Comparison of ENCODE assay signal across 8 mouse cellular contexts in the genomic region with DNA sequence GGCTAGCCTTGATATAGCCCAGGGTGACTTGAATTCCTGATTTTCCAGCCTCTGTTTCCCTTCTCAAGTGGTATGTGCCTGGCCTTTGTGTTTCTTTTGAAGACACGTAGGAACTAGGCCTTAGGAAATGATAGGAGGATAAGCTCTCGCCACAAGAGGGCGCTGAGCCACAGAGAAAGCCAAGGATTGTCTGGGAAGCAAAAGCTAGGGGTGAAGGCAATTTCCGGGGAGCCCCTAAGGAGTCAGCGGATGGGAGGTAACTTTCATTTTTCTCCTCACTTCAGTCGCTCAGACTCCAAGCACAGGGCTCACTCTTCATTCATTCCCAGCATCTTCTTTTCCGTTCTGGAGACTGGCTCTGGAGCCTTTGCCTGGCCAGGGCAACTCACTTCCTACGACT. TPM values are rescaled to one million over a fixed set of nuclear protein-coding genes. Genes with fewer than 3 reads are reported as not detected.
A peak's percentile ranks its signal among the peaks of the same experiment; 100 is the strongest.
DNase-seq lines count a peak whose midpoint lies in the region; ATAC-seq lines count a peak whose summit lies in the region.

No protein-coding gene starts in this region.

- intact Hi-C loops in gastrocnemius, postnatal 14 days (cut with DNase I; ENCODE audit: low total_unique reads) = loop anchor here (5.0 kb wide), 1 partner anchor 141 kb away; no protein-coding TSS in a partner anchor
- intact Hi-C loops in left cerebral cortex, postnatal 25 days (cut with DNase I) = loop anchor here (5.0 kb wide), 2 partner anchors 51 to 136 kb away; partner anchors contain the start of gene Setd7

- H3K27me3 ChIP-seq in hindbrain, embryonic 10.5 days (ENCODE audit: insufficient read depth, poor library complexity, severe bottlenecking) = no peaks in the 10 kb centered on the region
- H3K27me3 ChIP-seq in hindbrain, embryonic 12.5 days = no peaks in the 10 kb centered on the region
- H3K27me3 ChIP-seq in intestine, embryonic 15.5 days (replicated peaks) = no peaks in the 10 kb centered on the region
- H3K27me3 ChIP-seq in midbrain, embryonic 14.5 days (ENCODE audit: control insufficient read depth, insufficient read depth, low read length) = no peaks in the 10 kb centered on the region

- no peaks in the 10 kb centered on the region; the same call in 1 of the 2 replicates for H3K4me1 ChIP-seq in hindbrain, embryonic 10.5 days (replicated peaks)
- H3K4me1 ChIP-seq in hindbrain, embryonic 12.5 days = no peaks in the 10 kb centered on the region
- no peaks in the 10 kb centered on the region for H3K4me1 ChIP-seq in intestine, embryonic 15.5 days (replicated peaks)
- no peaks in the 10 kb centered on the region for H3K4me1 ChIP-seq in midbrain, embryonic 14.5 days (ENCODE audit: control insufficient read depth, insufficient read depth, low read length)

- no peak overlapping the region for H3K9ac ChIP-seq in hindbrain, embryonic 12.5 days
- no peak overlapping the region for H3K9ac ChIP-seq in intestine, embryonic 15.5 days
- H3K9ac ChIP-seq in midbrain, embryonic 14.5 days (replicated peaks; ENCODE audit: low read length) = no peak overlapping the region

- H3K27ac ChIP-seq in hindbrain, embryonic 10.5 days = peak overlapping the region; percentile 53; the same call in 1 of the 2 replicates
- H3K27ac ChIP-seq in hindbrain, embryonic 12.5 days = no peak overlapping the region
- H3K27ac ChIP-seq in intestine, embryonic 15.5 days = no peak overlapping the region
- H3K27ac ChIP-seq in midbrain, embryonic 14.5 days (replicated peaks; ENCODE audit: low read depth, low read length) = no peak overlapping the region

- ATAC-seq in hindbrain, embryonic 12.5 days (ENCODE audit: low FRiP score) = no peak
- ATAC-seq in common myeloid progenitor, adult 5-6 weeks (replicated peaks; ENCODE audit: low read depth, poor library complexity, severe bottlenecking) = peak; percentile 92
- ATAC-seq in intestine, embryonic 15.5 days = peak; percentile 79
- ATAC-seq in midbrain, embryonic 14.5 days (ENCODE audit: low FRiP score, low TSS enrichment) = no peak

- H3K36me3 ChIP-seq in hindbrain, embryonic 10.5 days = peaks cover 4% of the 10 kb centered on the region; the same call in 1 of the 2 replicates
- H3K36me3 ChIP-seq in hindbrain, embryonic 12.5 days = no peaks in the 10 kb centered on the region
- no peaks in the 10 kb centered on the region for H3K36me3 ChIP-seq in intestine, embryonic 15.5 days
- 0 out of 2 replicates have a peak, but pooled peaks cover 4% of the 10 kb centered on the region for H3K36me3 ChIP-seq in midbrain, embryonic 14.5 days (ENCODE audit: control insufficient read depth, insufficient read depth, low read length)

- DNase-seq in hindbrain, embryonic 10.5 days (ENCODE audit: low spot score) = peak; percentile 72
- DNase-seq in gastrocnemius, postnatal 14 days = peak; percentile 79
- DNase-seq in left cerebral cortex, postnatal 25 days (ENCODE audit: low spot score in 2 of 2) = peak; percentile 72 to 80
- peak; percentile 85 for DNase-seq in midbrain, embryonic 14.5 days
- peak; percentile 25 to 63 for DNase-seq in spleen, postnatal 14 days (ENCODE audit: low spot score in 2 of 2)

- H3K4me3 ChIP-seq in hindbrain, embryonic 10.5 days = no peak overlapping the region
- H3K4me3 ChIP-seq in hindbrain, embryonic 12.5 days = no peak overlapping the region
- H3K4me3 ChIP-seq in intestine, embryonic 15.5 days (replicated peaks) = no peak overlapping the region; the same call in 1 of the 2 replicates
- no peak overlapping the region for H3K4me3 ChIP-seq in midbrain, embryonic 14.5 days (replicated peaks; ENCODE audit: low read depth, low read length)

- no peak overlapping the region for H3K4me2 ChIP-seq in hindbrain, embryonic 12.5 days (replicated peaks)
- peak overlapping the region; percentile 50; the same call in 1 of the 2 replicates for H3K4me2 ChIP-seq in intestine, embryonic 15.5 days (replicated peaks)
- H3K4me2 ChIP-seq in midbrain, embryonic 14.5 days (ENCODE audit: low read length) = no peak overlapping the region

- 33% methylated on average over 8 of the region's 8 CpGs for WGBS in hindbrain, embryonic 10.5 days
- 32% methylated on average over 8 of the region's 8 CpGs for WGBS in hindbrain, embryonic 12.5 days
- WGBS in intestine, embryonic 15.5 days = 34% methylated on average over 8 of the region's 8 CpGs
- 32% methylated on average over 8 of the region's 8 CpGs for WGBS in midbrain, embryonic 14.5 days

- H3K9me3 ChIP-seq in hindbrain, embryonic 10.5 days = no peaks in the 10 kb centered on the region
- no peaks in the 10 kb centered on the region for H3K9me3 ChIP-seq in hindbrain, embryonic 12.5 days (replicated peaks)
- no peaks in the 10 kb centered on the region for H3K9me3 ChIP-seq in intestine, embryonic 15.5 days
- H3K9me3 ChIP-seq in midbrain, embryonic 14.5 days (ENCODE audit: control insufficient read depth, low read length) = no peaks in the 10 kb centered on the region

RNA-seq across cellular contexts. Expression of gene Rab33b, which starts 27.2 kb away (rescaled TPM):
- polyA plus RNA-seq in hindbrain, embryonic 10.5 days (2016; fragmentation: Nextera tagmentation; extraction: Ambion mirVana) = 11.8 and 14.4 TPM in 2 replicates
- 22.3 and 24.2 TPM in 2 replicates for polyA plus RNA-seq in hindbrain, embryonic 12.5 days (2016; fragmentation: Nextera tagmentation; extraction: Ambion mirVana)
- 10.3 and 16.9 TPM in 2 replicates for total RNA-seq in common myeloid progenitor, adult 5-6 weeks (2017)
- 1 to 10 TPM; 8.1 to 9.5 TPM for total RNA-seq in gastrocnemius, postnatal 14 days (2021)
- 22.0 and 23.4 TPM in 2 replicates for polyA plus RNA-seq in intestine, embryonic 15.5 days (2015; fragmentation: Nextera tagmentation; extraction: Ambion mirVana)
- 10 to 100 TPM; 20.4 to 22.5 TPM for total RNA-seq in left cerebral cortex, postnatal 25 days (2021)
- 22.2 and 30.3 TPM in 2 replicates for polyA plus RNA-seq in midbrain, embryonic 14.5 days (2014; fragmentation: Nextera tagmentation; extraction: Ambion mirVana)

RNA-seq across cellular contexts. Expression of gene Setd7, which starts 49.8 kb away (rescaled TPM):
- polyA plus RNA-seq in hindbrain, embryonic 10.5 days (2016; fragmentation: Nextera tagmentation; extraction: Ambion mirVana) = 3.0 and 3.2 TPM in 2 replicates
- 4.5 and 5.0 TPM in 2 replicates for polyA plus RNA-seq in hindbrain, embryonic 12.5 days (2016; fragmentation: Nextera tagmentation; extraction: Ambion mirVana)
- 23.2 and 29.5 TPM in 2 replicates for total RNA-seq in common myeloid progenitor, adult 5-6 weeks (2017)
- total RNA-seq in gastrocnemius, postnatal 14 days (2021) = 100 to 1,000 TPM; 113 to 116 TPM
- 2.4 and 2.9 TPM in 2 replicates for polyA plus RNA-seq in intestine, embryonic 15.5 days (2015; fragmentation: Nextera tagmentation; extraction: Ambion mirVana)
- total RNA-seq in left cerebral cortex, postnatal 25 days (2021) = 100 to 1,000 TPM; 135 to 139 TPM
- polyA plus RNA-seq in midbrain, embryonic 14.5 days (2014; fragmentation: Nextera tagmentation; extraction: Ambion mirVana) = 3.4 and 3.6 TPM in 2 replicates

Comparison
In these comparisons a context has a peak if more than half of its experiments do, and no peak if none do; other contexts are left out.
1. ATAC-seq: peak in common myeloid progenitor, adult 5-6 weeks (single experiment) and intestine, embryonic 15.5 days (single experiment); none in hindbrain, embryonic 12.5 days (single experiment) and midbrain, embryonic 14.5 days (single experiment).
2. Peak in every context shown above with its lines, with median percentiles within 50 percentile points of each other: DNase-seq.